Mouse (Mus musculus): Measurements from ENCODE around the gene Gm42906.

Gm42906 gene

GRCm38 (mm10) chr5:151027171-151027570 is 400.8 kb downstream of the Gm42906 start:
- DNase-seq (ENCODE audit: low read depth, low spot score), result no peak

- no peak for DNase-seq (ENCODE audit: low read depth, low spot score)
Observed at GRCm38 (mm10) chr5:151026069-151026468, 401.9 kb downstream of the Gm42906 start.

GRCm38 (mm10) chr5:151024483-151024882 is 403.5 kb downstream of the Gm42906 start:
- DNase-seq (ENCODE audit: low read depth, low spot score), result no peak

GRCm38 (mm10) chr5:151023461-151023860 is 404.5 kb downstream of the Gm42906 start:
- no peak for DNase-seq (ENCODE audit: low read depth, low spot score)

GRCm38 (mm10) chr5:151022939-151023338 is 405.0 kb downstream of the Gm42906 start:
- DNase-seq (ENCODE audit: low read depth, low spot score), result no peak

- no peak for DNase-seq (ENCODE audit: low read depth, low spot score)
Observed at GRCm38 (mm10) chr5:151022026-151022425, 405.9 kb downstream of the Gm42906 start.

GRCm38 (mm10) chr5:151020831-151021230 is 407.1 kb downstream of the Gm42906 start:
- no peak for DNase-seq (ENCODE audit: low read depth, low spot score)

GRCm38 (mm10) chr5:151020031-151020820 is 407.7 kb downstream of the Gm42906 start:
- DNase-seq (ENCODE audit: low read depth, low spot score), result no peak

GRCm38 (mm10) chr5:151018959-151019358 is 409.0 kb downstream of the Gm42906 start:
- no peak for DNase-seq (ENCODE audit: low read depth, low spot score)

GRCm38 (mm10) chr5:151018450-151018849 is 409.5 kb downstream of the Gm42906 start:
- no peak for DNase-seq (ENCODE audit: low read depth, low spot score)
